Comparison of ENCODE assay signal across 8 mouse cellular contexts in genomic region chr5:131306321-131306907, GRCm38 (mm10). TPM values are rescaled to one million over a fixed set of nuclear protein-coding genes. Genes with fewer than 3 reads are reported as not detected.
A peak's percentile ranks its signal among the peaks of the same experiment; 100 is the strongest.
DNase-seq lines count a peak whose midpoint lies in the region; ATAC-seq and TF ChIP-seq lines count a peak whose summit lies in the region.

No protein-coding gene starts in this region.

- H3K27ac ChIP-seq in lung, embryonic 14.5 days (ENCODE audit: low read depth) = no peak overlapping the region
- H3K27ac ChIP-seq in cerebellum, adult 2 months (ENCODE audit: insufficient read depth, low read length) = peak overlapping the region; percentile 97; the same call in 1 of the 2 replicates
- H3K27ac ChIP-seq in forebrain, embryonic 14.5 days (ENCODE audit: low read depth, low read length) = 0 out of 2 replicates have a peak overlapping the region, but pooled peaks have one; percentile 86
- H3K27ac ChIP-seq in hindbrain, embryonic 15.5 days (replicated peaks) = peak overlapping the region; percentile 89
- H3K27ac ChIP-seq in midbrain, embryonic 15.5 days = peak overlapping the region; percentile 89

- ATAC-seq in lung, embryonic 14.5 days (ENCODE audit: insufficient read depth) = 0 out of 2 replicates have a peak, but pooled peaks have one; percentile 9
- 0 out of 2 replicates have a peak, but pooled peaks have one; percentile 3 for ATAC-seq in forebrain, embryonic 14.5 days
- peak; percentile 7; the same call in 1 of the 2 replicates for ATAC-seq in hindbrain, embryonic 15.5 days (ENCODE audit: low FRiP score, low read depth)
- no peak for ATAC-seq in midbrain, embryonic 15.5 days (replicated peaks)

- under 1% methylated on average over 39 of the region's 39 CpGs for WGBS in lung, embryonic 14.5 days
- under 1% methylated on average over 39 of the region's 39 CpGs for WGBS in cerebellum, adult 2 months
- WGBS in forebrain, embryonic 14.5 days = under 1% methylated on average over 39 of the region's 39 CpGs
- WGBS in hindbrain, embryonic 15.5 days = under 1% methylated on average over 39 of the region's 39 CpGs
- WGBS in midbrain, embryonic 15.5 days = under 1% methylated on average over 39 of the region's 39 CpGs

- TF ChIP-seq POLR2A in cerebellum, adult 2 months (IDR thresholded peaks at IDR 0.05; ENCODE audit: borderline replicate concordance, insufficient read depth, low read length) = no peak

- peak overlapping the region; percentile 59 for H3K4me3 ChIP-seq in lung, embryonic 14.5 days (ENCODE audit: low read depth, low read length)
- peak overlapping the region; percentile 88 for H3K4me3 ChIP-seq in cerebellum, adult 2 months (replicated peaks; ENCODE audit: insufficient read depth, low read depth, low read length)
- peak overlapping the region; percentile 70 for H3K4me3 ChIP-seq in forebrain, embryonic 14.5 days (ENCODE audit: low read depth, low read length)
- peak overlapping the region; percentile 58 for H3K4me3 ChIP-seq in hindbrain, embryonic 15.5 days
- H3K4me3 ChIP-seq in midbrain, embryonic 15.5 days = peak overlapping the region; percentile 61

- peaks cover 35% of the 10 kb centered on the region for H3K27me3 ChIP-seq in lung, embryonic 14.5 days (ENCODE audit: insufficient read depth, low read length)
- no peaks in the 10 kb centered on the region for H3K27me3 ChIP-seq in cerebellum, adult 2 months (ENCODE audit: control insufficient read depth, insufficient read depth, low read length)
- H3K27me3 ChIP-seq in forebrain, embryonic 14.5 days (replicated peaks; ENCODE audit: control insufficient read depth, insufficient read depth, low read length) = peaks cover 9% of the 10 kb centered on the region
- H3K27me3 ChIP-seq in hindbrain, embryonic 15.5 days = no peaks in the 10 kb centered on the region
- H3K27me3 ChIP-seq in midbrain, embryonic 15.5 days (replicated peaks) = peaks cover 11% of the 10 kb centered on the region; the same call in 1 of the 2 replicates

- peak overlapping the region; percentile 98 for H3K4me2 ChIP-seq in lung, embryonic 14.5 days
- H3K4me2 ChIP-seq in forebrain, embryonic 14.5 days (ENCODE audit: low read length) = peak overlapping the region; percentile 88
- H3K4me2 ChIP-seq in hindbrain, embryonic 15.5 days = peak overlapping the region; percentile 91
- H3K4me2 ChIP-seq in midbrain, embryonic 15.5 days = peak overlapping the region; percentile 76

- no peak for TF ChIP-seq CTCF in lung, embryonic 14.5 days (IDR thresholded peaks at IDR 0.05; ENCODE audit: low read depth)
- TF ChIP-seq CTCF in cerebellum, adult 2 months (IDR thresholded peaks at IDR 0.05; ENCODE audit: borderline replicate concordance, insufficient read depth, low read depth, low read length) = no peak

- peak; percentile 38 for DNase-seq in lung, embryonic 14.5 days
- no peak for DNase-seq in lung, adult 18-20 months
- peak; percentile 53 to 62 for DNase-seq in cerebellum, adult 2 months
- peak; percentile 23 for DNase-seq in forebrain, embryonic 14.5 days (ENCODE audit: low spot score)
- no peak for DNase-seq in urinary bladder, postnatal 4 days (ENCODE audit: low spot score in 2 of 2)
- DNase-seq in ovary, postnatal 14 days (ENCODE audit: low spot score) = no peak

- peaks cover 7% of the 10 kb centered on the region; the same call in 1 of the 2 replicates for H3K4me1 ChIP-seq in lung, embryonic 14.5 days (ENCODE audit: insufficient read depth)
- peaks cover 18% of the 10 kb centered on the region for H3K4me1 ChIP-seq in cerebellum, adult 2 months (ENCODE audit: control insufficient read depth, insufficient read depth, low read length)
- peaks cover 3% of the 10 kb centered on the region; the same call in 1 of the 2 replicates for H3K4me1 ChIP-seq in forebrain, embryonic 14.5 days (ENCODE audit: control insufficient read depth, insufficient read depth, low read length)
- H3K4me1 ChIP-seq in hindbrain, embryonic 15.5 days (replicated peaks) = peaks cover 35% of the 10 kb centered on the region
- peaks cover 21% of the 10 kb centered on the region for H3K4me1 ChIP-seq in midbrain, embryonic 15.5 days

- no peaks in the 10 kb centered on the region for H3K9me3 ChIP-seq in lung, embryonic 14.5 days (ENCODE audit: low read depth, low read length)
- no peaks in the 10 kb centered on the region for H3K9me3 ChIP-seq in forebrain, embryonic 14.5 days (replicated peaks; ENCODE audit: control insufficient read depth, low read length)
- no peaks in the 10 kb centered on the region for H3K9me3 ChIP-seq in hindbrain, embryonic 15.5 days
- H3K9me3 ChIP-seq in midbrain, embryonic 15.5 days = no peaks in the 10 kb centered on the region

- no peak overlapping the region for H3K9ac ChIP-seq in lung, embryonic 14.5 days
- H3K9ac ChIP-seq in forebrain, embryonic 14.5 days (ENCODE audit: low read length) = peak overlapping the region; percentile 77
- H3K9ac ChIP-seq in hindbrain, embryonic 15.5 days = peak overlapping the region; percentile 56
- peak overlapping the region; percentile 59 for H3K9ac ChIP-seq in midbrain, embryonic 15.5 days

- no peaks in the 10 kb centered on the region for H3K36me3 ChIP-seq in lung, embryonic 14.5 days (ENCODE audit: insufficient read depth)
- H3K36me3 ChIP-seq in forebrain, embryonic 14.5 days (ENCODE audit: control insufficient read depth, insufficient read depth, low read length) = no peaks in the 10 kb centered on the region
- no peaks in the 10 kb centered on the region for H3K36me3 ChIP-seq in hindbrain, embryonic 15.5 days
- H3K36me3 ChIP-seq in midbrain, embryonic 15.5 days (replicated peaks) = no peaks in the 10 kb centered on the region

RNA-seq across cellular contexts. Expression of gene Galnt17, which starts 1.9 kb away (rescaled TPM):
- polyA plus RNA-seq in lung, embryonic 14.5 days (2014; fragmentation: Nextera tagmentation; extraction: Ambion mirVana) = 0.89 and 1.2 TPM in 2 replicates
- polyA plus RNA-seq in cerebellum, adult 2 months (2012; rRNA removed) = 22.2 and 24.6 TPM in 2 replicates
- polyA plus RNA-seq in forebrain, embryonic 14.5 days (2014; fragmentation: Nextera tagmentation; extraction: Ambion mirVana) = 3.6 and 7.2 TPM in 2 replicates
- 7.8 and 8.1 TPM in 2 replicates for polyA plus RNA-seq in hindbrain, embryonic 15.5 days (2015; fragmentation: Nextera tagmentation; extraction: Ambion mirVana)
- polyA plus RNA-seq in midbrain, embryonic 15.5 days (2015; fragmentation: Nextera tagmentation; extraction: Ambion mirVana) = 5.8 and 7.5 TPM in 2 replicates

Comparison
In these comparisons a context has a peak if more than half of its experiments do, and no peak if none do; other contexts are left out.
1. DNase-seq: peak in lung, embryonic 14.5 days (single experiment), cerebellum, adult 2 months (2 of 2) and forebrain, embryonic 14.5 days (single experiment); none in lung, adult 18-20 months (0 of 2), urinary bladder, postnatal 4 days (0 of 2) and ovary, postnatal 14 days (single experiment).
2. Peak in every context shown above with its lines, with median percentiles within 50 percentile points of each other: H3K4me2 ChIP-seq and H3K4me3 ChIP-seq.